Mouse (Mus musculus) spleen, adult 12 weeks (tissue): ENCODE results near the gene Gprasp1.
"Not testable (repeated sequence)": the region's sequence is repeated elsewhere in the genome, so short reads cannot be mapped to it uniquely, and the experiment has no call there.

Experiments
- DNase-seq: peaks from one replicate; pipeline ENCODE4 v3.0.0; 2022; ENCODE audit warnings: low spot score

Gprasp1 gene

GRCm38 (mm10) chrX:135742304-135743055, at the start of gene Gprasp1, which contains the start of gene Armcx5:
Gene Gprasp1 (plus strand): TSS chrX:135742733.
Gene Armcx5 (plus strand): TSS chrX:135742733.
- peak; percentile 70 for DNase-seq

DNA sequence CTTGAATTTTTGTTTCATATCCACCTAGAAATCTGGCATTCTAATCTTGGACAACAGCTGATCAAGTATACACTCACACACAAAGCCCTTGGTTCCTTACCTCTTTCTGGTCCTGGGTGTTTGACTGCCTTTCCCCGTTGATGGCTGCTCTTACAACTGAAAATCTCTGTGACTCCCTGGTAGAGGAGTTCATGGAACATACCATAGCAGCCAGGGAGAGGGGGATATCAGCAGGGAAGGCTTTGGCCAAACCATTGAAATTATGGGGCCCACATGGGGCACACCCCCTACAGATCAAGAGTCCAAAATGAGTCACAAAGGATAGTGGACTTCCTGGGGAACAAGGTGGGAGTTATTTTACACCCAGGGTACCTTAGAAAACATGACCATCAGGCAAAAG, 48.9 kb upstream of the Gprasp1 start, which contains the start of gene Tcp11x2:
Tcp11x2 (minus strand) TSS at position 158 of the 400 bp plus-strand sequence.
- DNase-seq = no peak

GRCm38 (mm10) chrX:135703111-135703510, 39.4 kb upstream of the Gprasp1 start:
- no peak for DNase-seq

- no peak for DNase-seq
Measured at GRCm38 (mm10) chrX:135704349-135704748, 38.2 kb upstream of the Gprasp1 start.

GRCm38 (mm10) chrX:135712845-135713244, 29.7 kb upstream of the Gprasp1 start:
- DNase-seq = no peak

DNA sequence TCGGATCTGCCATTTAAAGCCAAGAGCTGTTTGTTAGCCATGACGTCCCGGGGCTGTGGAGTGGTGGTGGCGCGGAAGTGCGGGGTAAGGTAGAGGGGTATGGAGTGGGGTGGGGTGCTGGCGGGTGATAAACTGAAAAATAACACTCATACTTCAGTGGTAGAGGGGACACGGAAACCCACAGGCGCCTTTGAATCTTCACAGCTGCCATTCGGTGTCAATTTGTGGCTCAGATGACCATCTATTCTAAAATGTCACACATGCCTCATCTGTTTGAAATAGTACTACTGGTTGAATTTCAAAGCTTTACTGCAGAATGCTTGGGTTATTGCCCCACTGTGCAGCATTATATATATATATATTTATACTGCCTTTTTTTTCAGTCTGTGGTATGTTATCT, 17.4 kb upstream of the Gprasp1 start, which contains the start of gene Tmsb15a:
Tmsb15a (minus strand) TSS at position 101 of the 400 bp plus-strand sequence.
- no peak for DNase-seq

GRCm38 (mm10) chrX:135738730-135739520, 3.6 kb upstream of the Gprasp1 start:
- DNase-seq = no peak

DNA sequence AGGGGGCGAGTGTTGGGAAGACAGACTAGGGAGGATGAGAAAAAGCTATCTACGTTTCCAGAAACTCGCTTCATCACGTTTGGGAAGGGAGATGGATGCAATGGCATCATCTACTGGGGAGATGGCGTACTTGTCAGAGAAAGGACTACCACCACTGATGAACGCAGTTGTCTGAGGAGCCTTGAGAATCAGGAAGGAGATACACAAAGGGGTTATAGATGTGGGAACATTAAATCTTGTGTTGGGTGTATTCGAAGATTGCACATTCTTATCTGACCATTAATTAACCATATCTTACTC, 473 bp downstream of the Gprasp1 start:
- DNase-seq = no peak

DNA sequence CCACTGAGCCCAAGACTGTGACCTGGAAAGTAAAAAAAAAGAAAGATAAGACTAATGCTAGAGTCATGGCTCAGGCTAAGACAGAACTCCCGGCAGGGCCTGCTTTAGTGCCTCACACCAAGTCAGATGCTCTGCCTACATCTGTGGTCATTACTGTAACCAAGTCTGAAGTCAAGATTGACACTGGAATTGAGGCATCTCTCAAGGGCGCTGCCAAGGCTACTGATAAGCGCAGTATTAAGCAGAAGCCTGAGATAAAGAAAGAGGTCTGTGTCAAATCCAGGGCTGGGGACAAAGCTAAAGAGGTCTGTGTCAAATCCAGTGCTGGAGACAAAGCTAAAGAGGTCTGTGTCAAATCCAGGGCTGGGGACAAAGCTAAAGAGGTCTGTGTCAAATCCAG, 2.8 kb downstream of the Gprasp1 start:
- DNase-seq = not testable (repeated sequence)

GRCm38 (mm10) chrX:135752832-135753231, 10.3 kb downstream of the Gprasp1 start:
- DNase-seq = peak; percentile 52

DNA sequence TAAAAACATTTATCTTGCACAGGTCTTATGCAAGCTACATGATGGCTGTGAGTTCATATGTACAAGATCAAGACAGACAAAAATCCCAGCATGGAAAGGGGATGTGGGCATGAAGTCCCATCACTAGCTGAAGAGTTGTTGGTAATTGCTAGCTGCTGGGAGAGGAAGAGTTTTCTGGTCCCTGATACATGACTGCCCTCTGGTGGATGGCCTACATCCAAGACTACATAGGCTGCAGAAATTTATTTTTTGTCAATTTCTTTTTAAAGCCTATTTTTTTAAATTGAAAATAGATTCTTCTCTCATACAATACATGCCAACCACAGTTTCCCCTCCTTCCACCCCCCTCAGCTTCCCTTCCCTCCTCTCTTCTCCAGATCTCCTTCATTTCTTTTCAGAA, 19.2 kb downstream of the Gprasp1 start:
- no peak for DNase-seq

- DNase-seq = no peak
Measured at GRCm38 (mm10) chrX:135768043-135768548, 25.6 kb downstream of the Gprasp1 start.

DNA sequence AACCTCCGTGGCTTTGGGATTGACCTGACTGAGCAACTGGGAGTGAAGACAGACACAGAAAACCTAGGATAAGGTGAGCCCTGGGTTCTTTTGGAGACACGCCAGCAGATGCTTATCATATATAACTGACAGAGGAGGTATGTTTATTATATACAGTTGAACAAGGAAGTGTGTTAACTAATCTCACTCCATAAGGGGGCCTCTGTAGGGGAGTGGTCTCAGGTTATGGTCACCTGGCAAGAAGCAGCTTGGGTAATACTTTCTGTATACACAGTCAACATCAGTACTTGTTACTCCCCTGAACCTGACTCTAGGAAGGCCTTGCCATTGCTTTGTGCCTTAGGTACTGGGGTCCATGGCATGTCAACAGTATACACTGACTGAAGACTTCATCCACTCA, 26.0 kb downstream of the Gprasp1 start:
- no peak for DNase-seq

DNA sequence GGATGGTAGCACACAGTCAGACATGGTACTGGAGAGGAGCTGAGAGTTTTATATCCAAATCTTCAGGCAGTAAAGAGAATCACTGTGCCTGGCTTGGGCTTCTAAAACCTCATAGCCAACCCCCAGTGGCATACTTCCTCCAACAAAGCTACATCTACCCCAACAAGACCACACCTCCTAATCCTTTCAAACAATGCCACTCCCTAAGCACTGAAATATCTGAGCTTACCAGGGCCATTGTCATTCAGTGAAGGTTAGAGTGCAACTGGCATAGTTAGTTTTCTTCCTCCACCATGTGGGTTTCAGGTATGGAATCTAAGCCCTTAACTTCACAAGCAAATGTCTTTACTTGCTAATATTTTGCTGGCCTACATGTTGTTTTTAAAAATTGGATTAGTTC, 49.0 kb downstream of the Gprasp1 start:
- DNase-seq = no peak

- DNase-seq = no peak
Measured at GRCm38 (mm10) chrX:135792326-135792725, 49.8 kb downstream of the Gprasp1 start.

- not testable (repeated sequence) for DNase-seq
Measured at GRCm38 (mm10) chrX:135795591-135796304, 53.2 kb downstream of the Gprasp1 start.

- DNase-seq = not testable (repeated sequence)
Measured at GRCm38 (mm10) chrX:135796305-135797211, 54.0 kb downstream of the Gprasp1 start.

DNA sequence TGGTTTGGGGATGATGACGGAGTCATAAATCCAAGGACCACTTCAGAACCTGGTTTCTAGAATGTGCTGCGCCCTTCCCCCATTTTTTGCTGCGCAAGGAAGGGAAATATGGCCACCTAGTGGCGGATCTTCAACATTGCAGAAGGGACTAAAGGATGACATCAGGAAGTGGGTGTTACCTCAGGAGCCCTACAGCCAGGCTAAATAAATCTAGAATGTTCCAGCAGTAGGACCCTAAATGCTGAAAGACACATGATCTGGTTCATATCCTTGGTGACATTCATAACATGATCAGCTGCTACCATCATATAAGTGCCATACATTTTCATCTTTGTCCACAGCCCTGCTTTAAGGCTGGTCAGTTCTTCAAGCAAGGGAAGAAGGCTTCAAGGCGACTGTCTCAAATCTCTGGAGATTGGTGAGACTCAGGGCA, 54.7 kb downstream of the Gprasp1 start, which contains the start of gene Bhlhb9:
Bhlhb9 (plus strand) TSS at position 383 of the 433 bp plus-strand sequence.
- not testable (repeated sequence) for DNase-seq

DNA sequence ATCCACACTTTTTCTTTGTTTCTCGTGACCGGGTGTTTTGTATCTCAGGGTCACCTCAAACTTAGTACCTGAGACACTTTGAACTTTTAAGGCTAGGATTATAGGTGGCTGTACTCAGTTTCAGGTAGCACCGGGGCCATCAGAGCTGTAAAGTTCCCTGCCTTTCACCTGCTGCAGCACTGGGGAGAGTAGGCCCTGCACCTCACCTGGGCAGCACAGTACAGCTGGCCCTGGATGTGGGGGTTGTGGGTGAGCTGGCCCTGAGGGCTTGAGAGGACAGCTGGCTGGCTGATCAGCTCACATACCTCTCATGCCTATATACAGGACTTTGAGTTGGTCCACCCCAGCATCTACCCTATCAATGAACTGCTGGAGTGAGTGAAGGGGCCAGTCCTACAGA, 61.6 kb downstream of the Gprasp1 start:
- DNase-seq = no peak

- no peak for DNase-seq
Measured at GRCm38 (mm10) chrX:135805780-135806179, 63.2 kb downstream of the Gprasp1 start.

DNA sequence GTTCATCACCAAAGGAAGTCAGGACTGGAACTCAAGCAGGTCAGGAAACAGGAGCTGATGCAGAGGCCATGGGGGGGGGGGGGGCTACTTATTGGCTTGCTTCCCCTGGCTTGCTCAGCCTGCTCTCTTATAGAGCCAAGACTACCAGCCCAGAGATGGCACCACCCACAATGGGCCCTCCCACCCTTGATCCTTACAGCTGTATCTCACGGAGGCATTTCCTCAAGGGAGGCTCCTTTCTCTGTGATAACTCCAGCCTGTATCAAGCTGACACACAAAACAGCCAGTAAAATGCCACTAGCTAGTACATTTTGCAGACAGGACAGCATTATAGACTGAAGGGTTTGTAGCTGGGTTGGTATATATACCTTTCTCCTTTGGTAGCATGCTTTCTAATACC, 93.4 kb downstream of the Gprasp1 start:
- not testable (repeated sequence) for DNase-seq
